Mouse (Mus musculus) spleen, postnatal 0 days (tissue): ENCODE data around the gene Txn2. TPM values are rescaled to one million over a fixed set of nuclear protein-coding genes. Genes with fewer than 3 reads are reported as not detected.

Experiments
- polyA plus RNA-seq: library from polyadenylated mRNA; unstranded; fragments of >200 nt; fragmentation: Nextera tagmentation; extraction: Ambion mirVana; gene quantifications from 2 replicates; pipeline ENCODE4 v1.2.1, GENCODE M21; 2015

Txn2 gene
- polyA plus RNA-seq, result 162 and 181 TPM in 2 replicates

DNA sequence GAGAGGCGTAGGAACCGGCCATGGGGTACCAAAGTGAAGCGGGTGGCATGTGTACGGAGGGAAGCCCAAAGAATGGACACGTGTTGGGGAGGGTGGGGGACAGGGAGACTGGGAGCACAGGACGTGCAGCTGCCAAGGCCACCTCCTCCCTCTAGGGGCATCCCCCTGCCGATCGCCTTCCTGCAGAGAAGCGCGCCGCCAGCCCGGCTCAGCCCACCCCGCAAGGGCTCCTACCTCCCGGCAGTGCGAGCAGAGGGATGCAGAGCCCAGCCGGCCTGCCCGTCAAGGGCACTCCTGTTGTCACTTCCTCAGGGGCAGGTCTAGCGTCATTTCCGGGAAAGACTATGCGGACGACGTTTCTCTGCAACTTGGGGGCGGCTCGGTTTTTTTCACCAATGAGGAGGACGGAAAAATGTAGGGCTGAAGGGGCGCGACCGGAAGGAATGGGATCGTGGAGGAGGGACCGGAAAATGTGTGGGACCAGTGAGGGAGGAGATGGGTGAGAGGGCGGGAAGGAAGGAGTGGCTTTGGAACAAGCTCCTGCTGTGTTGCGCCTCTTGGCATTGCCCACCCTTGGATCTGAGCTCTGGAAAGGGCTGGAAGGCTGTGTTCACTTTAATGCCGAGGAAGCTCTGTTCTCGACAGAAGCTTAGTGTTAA is at the start of gene Txn2:
Gene Txn2, minus strand, starts transcription at position 334 of the 659 bp plus-strand sequence.

DNA sequence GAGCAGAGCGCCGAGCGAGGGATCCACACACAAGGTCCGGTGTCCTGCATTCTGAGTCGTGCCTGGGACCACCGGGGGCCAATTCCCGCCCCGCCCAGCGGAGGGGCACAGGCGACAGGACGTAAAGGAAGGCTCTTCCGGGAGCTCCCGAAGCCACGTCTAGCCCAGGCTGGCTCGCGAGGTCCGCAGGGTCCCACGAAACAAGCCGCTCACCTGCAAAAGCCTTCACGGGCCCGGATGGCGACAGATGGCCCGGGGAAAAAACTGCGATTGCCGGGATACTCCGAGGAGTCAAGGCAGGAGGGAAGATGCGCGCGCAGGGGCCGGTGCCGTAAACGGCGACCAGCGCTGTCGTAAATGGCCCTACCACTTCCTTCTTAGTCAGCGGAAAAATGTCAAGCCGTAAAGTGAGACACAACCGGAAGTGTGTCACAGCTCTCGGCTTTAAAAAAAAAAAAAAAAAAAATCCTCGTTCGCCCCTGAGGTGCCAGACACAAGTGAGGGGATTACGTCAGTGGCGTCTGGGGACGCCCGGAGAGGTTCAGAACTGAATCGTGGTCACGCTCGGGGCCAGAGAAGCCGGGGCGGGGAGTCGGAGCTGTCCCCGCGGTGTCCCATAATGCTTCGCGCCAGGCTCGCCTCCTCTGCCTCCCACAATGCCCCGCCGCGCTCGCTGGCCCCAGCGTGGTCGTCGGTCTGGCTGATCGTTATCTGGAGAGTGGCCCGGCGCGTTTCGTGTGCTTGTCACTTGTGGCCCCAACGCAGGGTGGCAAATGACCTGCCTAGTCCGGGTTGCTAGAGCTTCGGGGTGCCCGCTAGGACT is 41.9 kb upstream of the Txn2 start, which contains the start of gene Eif3d:
Gene Eif3d, minus strand, starts transcription at position 344 of the 823 bp plus-strand sequence.

DNA sequence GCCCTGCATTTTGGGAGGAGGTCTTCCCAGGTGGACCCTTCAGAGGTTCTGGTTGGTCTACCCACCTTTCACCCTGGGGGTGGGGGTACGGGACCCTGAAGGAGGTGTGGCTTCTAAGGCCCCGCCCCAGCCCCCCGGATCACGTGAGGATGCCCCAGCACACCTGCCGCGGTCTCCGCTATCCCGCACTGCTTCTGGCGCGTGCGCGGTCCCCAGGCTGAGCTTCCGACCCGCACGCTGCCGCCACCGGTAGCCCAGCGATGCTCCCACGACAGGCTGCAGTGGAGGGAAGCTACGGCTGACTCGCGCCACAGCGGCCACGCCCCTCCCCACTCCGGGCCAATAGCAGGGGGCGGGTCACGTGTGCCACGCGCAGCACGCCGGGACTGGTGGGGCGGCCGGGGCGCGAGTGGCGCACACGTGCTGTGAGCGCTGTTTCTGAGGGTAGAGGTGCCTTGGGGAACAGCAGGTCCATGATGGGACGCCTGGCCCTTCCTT is 27.6 kb upstream of the Txn2 start, which contains the start of gene Foxred2:
Gene Foxred2, minus strand, starts transcription at position 319 of the 498 bp plus-strand sequence.

Other genes starting within 250 kb of the Txn2 start
- gene Apol7e, start 230.1 kb downstream of the Txn2 start, polyA plus RNA-seq, result 0.11 TPM in 1 of 2 replicates, not detected in the other
- 0.20 and 0.51 TPM in 2 replicates for gene Apol9b, start 200.0 kb downstream of the Txn2 start, polyA plus RNA-seq
- 16.8 and 24.4 TPM in 2 replicates for gene Apol8, start 172.0 kb downstream of the Txn2 start, polyA plus RNA-seq
- 43.2 and 53.2 TPM in 2 replicates for gene Myh9, start 86.8 kb downstream of the Txn2 start, polyA plus RNA-seq
- gene Foxred2, start 27.7 kb upstream of the Txn2 start, polyA plus RNA-seq, result 1.2 and 1.9 TPM in 2 replicates
- gene Eif3d, start 41.8 kb upstream of the Txn2 start, polyA plus RNA-seq, result 134 and 149 TPM in 2 replicates
- not detected in 2 replicates for gene Cacng2, start 191.0 kb upstream of the Txn2 start, polyA plus RNA-seq
- gene Ift27, start 245.1 kb upstream of the Txn2 start, polyA plus RNA-seq, result 60.5 and 60.7 TPM in 2 replicates